Mouse (Mus musculus) hindbrain, embryonic 12.5 days (tissue): Measurements from ENCODE around the gene Mroh8. TPM values are rescaled to one million over a fixed set of nuclear protein-coding genes. Genes with fewer than 3 reads are reported as not detected.
A peak's percentile ranks its signal among the peaks of the same experiment; 100 is the strongest.
"Not testable (repeated sequence)": the region's sequence is repeated elsewhere in the genome, so short reads cannot be mapped to it uniquely, and the experiment has no call there.

ENCODE experiments used
- ATAC-seq: fragments of 200-750 bp; cut with Nextera tagmentation; 2 replicates; pipeline ENCODE4 v1.8.0; 2017; ENCODE audit warnings: moderate TSS enrichment; ENCODE audit not compliant: low FRiP score
- H3K27ac ChIP-seq: fragments of 300-500 bp; sonication (generic); 2 replicates; pipeline ENCODE4 v1.5.1; 2016; ENCODE audit warnings: mild to moderate bottlenecking
- H3K27me3 ChIP-seq: fragments of 300-500 bp; sonication (generic); 2 replicates; pipeline ENCODE4 v1.6.1; 2016; ENCODE audit warnings: mild to moderate bottlenecking
- H3K36me3 ChIP-seq: fragments of 300-500 bp; sonication (generic); 2 replicates; pipeline ENCODE4 v1.6.1; 2016; ENCODE audit warnings: mild to moderate bottlenecking
- H3K4me1 ChIP-seq: fragments of 300-500 bp; sonication (generic); 2 replicates; pipeline ENCODE4 v1.6.1; 2016
- H3K4me2 ChIP-seq: fragments of 300-500 bp; sonication (generic); replicated peaks from 2 replicates; pipeline ENCODE4 v1.6.1; 2016; ENCODE audit warnings: mild to moderate bottlenecking
- H3K4me3 ChIP-seq: fragments of 300-500 bp; sonication (generic); 2 replicates; pipeline ENCODE4 v1.5.1; 2016; ENCODE audit warnings: mild to moderate bottlenecking
- H3K9ac ChIP-seq: fragments of 300-500 bp; sonication (generic); 2 replicates; pipeline ENCODE4 v1.6.1; 2016; ENCODE audit warnings: mild to moderate bottlenecking, moderate library complexity
- H3K9me3 ChIP-seq: fragments of 300-500 bp; sonication (generic); replicated peaks from 2 replicates; pipeline ENCODE4 v1.6.1; 2016; ENCODE audit warnings: mild to moderate bottlenecking
- WGBS: fragments of 180-500 bp; shearing (Covaris S2); methylation state at CpG from one replicate; pipeline ENCODE4 v1.1.7; 2016; 5-methylcytosine and 5-hydroxymethylcytosine counted together
- polyA plus RNA-seq: library from polyadenylated mRNA; unstranded; fragments of >200 nt; fragmentation: Nextera tagmentation; extraction: Ambion mirVana; gene quantifications from 2 replicates; pipeline ENCODE4 v1.2.1, GENCODE M21; 2016

Mroh8 gene
- polyA plus RNA-seq, 1 experiment from 2014 or later: 0.62 TPM

DNA sequence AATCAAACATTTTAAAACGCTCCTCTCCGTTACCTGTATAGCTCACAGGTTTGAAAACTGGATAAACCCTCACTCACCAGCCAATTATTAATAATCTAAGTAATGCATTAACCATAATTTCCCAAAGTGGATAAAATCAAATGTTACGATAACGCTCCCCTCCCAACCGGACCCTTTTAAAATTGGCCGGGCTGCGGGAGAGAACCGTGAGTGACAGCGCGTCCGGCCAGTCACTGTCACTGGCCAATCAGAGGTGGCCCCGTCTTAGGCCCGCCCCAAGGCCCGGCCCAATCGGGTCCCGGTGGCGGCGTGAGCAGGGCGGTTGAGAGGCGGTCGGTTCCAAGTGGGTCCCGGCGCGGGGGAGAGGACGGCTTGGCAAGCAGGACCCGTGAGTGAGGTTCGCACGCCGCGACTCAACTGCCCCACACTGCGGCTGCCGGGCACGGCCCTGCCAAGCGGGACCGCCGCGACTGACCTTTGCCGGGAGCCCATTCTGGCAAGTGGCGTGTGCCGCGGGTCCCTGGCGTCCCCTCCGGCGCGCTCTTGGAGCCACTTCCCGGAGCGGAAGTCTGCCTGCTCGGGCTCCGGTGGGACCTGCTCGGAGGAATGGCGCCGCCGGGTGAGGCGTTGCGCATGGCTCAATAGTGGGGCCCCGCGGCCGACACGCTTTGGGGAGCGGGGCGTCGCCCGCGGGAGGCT, 483 bp downstream of the Mroh8 start, which contains the start of gene Rpn2:
Gene Rpn2, plus strand, starts transcription at position 301 of the 699 bp plus-strand sequence.
- Histone ChIP-seq H3K9me3 (no peaks in the 10 kb centered on the region), H3K4me1 (peaks cover 22% of the 10 kb centered on the region), H3K36me3 (peaks cover 19% of the 10 kb centered on the region), H3K4me2 (peak within 1 kb of the TSS; percentile 75), H3K9ac (peak within 1 kb of the TSS; percentile 94), H3K27ac (peak within 1 kb of the TSS; percentile 87), H3K4me3 (peak within 1 kb of the TSS; percentile 96), H3K27me3 (no peaks in the 10 kb centered on the region)
- ATAC-seq: peak; percentile 100
- under 1% methylated on average over 50 of the region's 64 CpGs for WGBS

DNA sequence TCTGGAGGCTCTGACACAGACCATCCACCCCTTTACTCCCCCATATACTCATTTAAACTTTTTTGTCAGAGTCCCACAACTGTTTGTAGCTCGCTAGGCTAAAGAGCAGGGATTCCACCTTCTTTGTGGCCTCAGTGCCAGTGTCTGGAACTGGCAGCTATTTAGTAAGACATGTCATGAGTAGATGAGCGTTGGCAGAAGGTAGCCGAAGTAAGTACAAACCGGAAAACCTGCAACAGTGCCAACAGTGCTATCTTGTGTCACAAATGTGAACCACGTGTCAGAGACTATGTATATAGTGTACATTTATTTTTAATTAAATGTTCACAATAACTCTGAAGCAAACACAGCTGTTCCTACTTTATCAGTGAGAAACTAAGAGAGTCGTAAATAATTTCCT, 15.5 kb downstream of the Mroh8 start:
- 77% methylated on average over 6 of the region's 6 CpGs for WGBS
- H3K36me3 ChIP-seq: no peaks in the 10 kb centered on the region

DNA sequence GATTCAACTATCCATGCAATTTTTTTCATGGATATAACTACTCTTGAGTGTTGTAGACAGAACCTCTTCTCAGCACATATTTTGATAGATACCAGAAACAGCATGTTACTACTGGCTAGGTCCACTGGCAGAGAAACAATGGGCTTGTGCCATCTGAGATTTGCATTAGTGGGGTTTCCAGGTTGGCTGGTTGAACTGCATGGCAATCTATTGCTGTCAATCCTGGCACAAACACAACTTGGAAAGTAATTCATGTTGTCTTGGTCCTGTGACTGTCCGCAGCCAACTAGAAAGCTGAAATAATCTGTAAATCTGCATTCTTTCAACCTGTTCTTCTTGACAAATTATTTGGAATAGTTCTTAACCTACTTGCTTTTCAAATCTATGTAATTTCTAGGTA, 16.2 kb downstream of the Mroh8 start:
- WGBS: 97% methylated on average over 1 of the region's 1 CpGs
- no peak overlapping the region for H3K4me3 ChIP-seq
- H3K9ac ChIP-seq: no peak overlapping the region
- H3K4me2 ChIP-seq: no peak overlapping the region
- no peaks in the 10 kb centered on the region for H3K9me3 ChIP-seq
- no peak for ATAC-seq
- H3K36me3 ChIP-seq: no peaks in the 10 kb centered on the region
- no peaks in the 10 kb centered on the region for H3K27me3 ChIP-seq
- H3K27ac ChIP-seq: no peak overlapping the region
- H3K4me1 ChIP-seq: no peaks in the 10 kb centered on the region

More for the DNA sequence above, 15.5 kb downstream of the Mroh8 start:
- Histone ChIP-seq H3K4me2 (no peak overlapping the region), H3K27ac (no peak overlapping the region), H3K4me1 (no peaks in the 10 kb centered on the region), H3K9me3 (no peaks in the 10 kb centered on the region), H3K9ac (no peak overlapping the region), H3K4me3 (no peak overlapping the region), H3K27me3 (no peaks in the 10 kb centered on the region)
- no peak for ATAC-seq

DNA sequence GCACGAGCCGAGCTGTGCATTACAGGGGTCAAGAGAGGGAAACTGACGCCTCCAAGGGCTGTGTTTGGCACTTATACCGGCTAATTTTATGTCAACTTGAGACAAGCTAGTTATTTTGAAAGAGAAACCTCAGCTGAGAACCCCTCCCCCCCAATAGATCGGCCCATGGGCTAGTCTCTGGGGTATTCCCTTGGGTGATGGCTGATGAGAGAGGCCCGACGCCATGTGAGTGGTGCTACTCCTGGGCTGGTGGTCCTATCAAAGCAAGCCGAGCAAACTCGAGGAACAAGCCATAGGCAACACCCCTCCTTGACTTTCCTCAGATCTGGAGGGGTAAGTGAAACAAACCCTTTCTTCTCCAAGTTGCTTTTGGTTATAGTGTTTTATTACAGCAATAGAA, 16.8 kb downstream of the Mroh8 start:
- 68% methylated on average over 9 of the region's 9 CpGs for WGBS
- Histone ChIP-seq H3K27me3 (no peaks in the 10 kb centered on the region), H3K4me1 (no peaks in the 10 kb centered on the region), H3K9me3 (no peaks in the 10 kb centered on the region), H3K4me2 (no peak overlapping the region), H3K27ac (no peak overlapping the region), H3K4me3 (no peak overlapping the region), H3K9ac (no peak overlapping the region), H3K36me3 (no peaks in the 10 kb centered on the region)
- no peak for ATAC-seq

DNA sequence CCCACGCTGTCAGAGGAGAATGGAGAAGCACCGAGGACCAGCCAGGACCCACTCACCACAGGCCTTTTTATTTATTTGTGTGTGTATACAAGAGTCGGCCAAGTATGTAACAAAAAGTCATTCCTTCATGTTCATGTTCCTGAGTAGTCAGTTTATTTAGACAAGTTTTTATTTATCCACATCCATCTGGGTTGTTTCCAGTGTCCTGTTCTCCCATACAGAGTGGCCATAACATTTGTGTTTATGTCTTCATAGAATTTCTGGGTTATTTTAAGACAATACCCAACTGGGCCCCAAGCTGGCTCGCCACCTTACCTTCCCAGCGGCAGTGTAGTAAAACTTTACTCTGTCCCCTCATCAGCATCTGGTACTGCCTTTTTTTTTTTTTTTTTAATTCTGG, 17.4 kb downstream of the Mroh8 start:
- H3K27me3 ChIP-seq: no peaks in the 10 kb centered on the region
- whole genome bisulfite sequencing: 89% methylated on average over 5 of the region's 5 CpGs
- no peaks in the 10 kb centered on the region for H3K9me3 ChIP-seq

DNA sequence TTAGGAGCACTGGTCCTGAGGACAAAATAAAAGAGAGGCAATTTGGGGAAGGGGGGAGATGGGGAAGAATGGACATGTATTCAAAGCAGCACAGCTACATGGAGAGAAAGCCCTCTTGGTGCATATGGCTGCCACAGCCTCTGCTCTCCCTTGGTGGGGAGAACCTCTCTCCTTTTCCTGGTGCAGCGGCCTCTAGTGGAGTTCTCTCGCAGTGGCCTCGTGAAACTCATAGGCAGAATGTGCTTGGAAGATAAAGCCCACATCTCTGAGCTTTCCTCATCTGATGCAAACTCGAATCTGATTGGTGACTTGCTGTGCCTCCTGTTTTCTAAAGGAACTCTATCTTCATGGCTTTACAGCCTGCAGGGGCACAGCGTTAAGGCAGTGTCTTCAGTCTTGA, 19.6 kb downstream of the Mroh8 start:
- ATAC-seq: no peak
- no peaks in the 10 kb centered on the region for H3K9me3 ChIP-seq
- H3K27ac ChIP-seq: no peak overlapping the region
- no peak overlapping the region for H3K4me3 ChIP-seq
- no peak overlapping the region for H3K9ac ChIP-seq
- H3K36me3 ChIP-seq: no peaks in the 10 kb centered on the region
- H3K27me3 ChIP-seq: no peaks in the 10 kb centered on the region
- H3K4me2 ChIP-seq: no peak overlapping the region
- no peaks in the 10 kb centered on the region for H3K4me1 ChIP-seq
- 7% methylated on average over 5 of the region's 5 CpGs for WGBS

More for the DNA sequence above, 17.4 kb downstream of the Mroh8 start:
- H3K9ac ChIP-seq: no peak overlapping the region
- no peak overlapping the region for H3K4me2 ChIP-seq
- ATAC-seq: no peak
- H3K27ac ChIP-seq: no peak overlapping the region
- no peaks in the 10 kb centered on the region for H3K36me3 ChIP-seq
- H3K4me3 ChIP-seq: no peak overlapping the region
- no peaks in the 10 kb centered on the region for H3K4me1 ChIP-seq

DNA sequence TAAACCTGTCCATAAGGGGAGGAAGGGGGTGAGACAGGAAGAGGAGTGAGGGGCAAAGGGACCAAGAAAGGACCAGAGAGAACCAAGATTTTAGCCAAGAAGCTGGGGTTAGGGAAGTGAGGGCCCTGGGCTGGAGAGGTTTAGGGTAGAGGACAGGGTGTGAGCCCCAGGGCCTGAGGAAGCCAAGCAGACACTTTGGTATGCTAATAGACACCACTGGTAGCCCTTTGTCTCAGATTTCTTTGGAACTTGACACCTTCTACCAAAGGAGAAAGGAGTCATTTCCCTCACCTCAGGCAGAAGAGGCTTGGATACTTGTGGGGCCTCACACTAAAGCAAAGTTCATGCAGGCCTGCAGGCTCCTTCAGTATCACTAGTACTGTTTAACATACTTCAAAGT, 31.2 kb downstream of the Mroh8 start:
- ATAC-seq: no peak
- Histone ChIP-seq H3K36me3 (no peaks in the 10 kb centered on the region), H3K4me2 (no peak overlapping the region), H3K9me3 (no peaks in the 10 kb centered on the region), H3K27me3 (no peaks in the 10 kb centered on the region), H3K27ac (no peak overlapping the region), H3K4me3 (no peak overlapping the region), H3K9ac (no peak overlapping the region), H3K4me1 (no peaks in the 10 kb centered on the region)

DNA sequence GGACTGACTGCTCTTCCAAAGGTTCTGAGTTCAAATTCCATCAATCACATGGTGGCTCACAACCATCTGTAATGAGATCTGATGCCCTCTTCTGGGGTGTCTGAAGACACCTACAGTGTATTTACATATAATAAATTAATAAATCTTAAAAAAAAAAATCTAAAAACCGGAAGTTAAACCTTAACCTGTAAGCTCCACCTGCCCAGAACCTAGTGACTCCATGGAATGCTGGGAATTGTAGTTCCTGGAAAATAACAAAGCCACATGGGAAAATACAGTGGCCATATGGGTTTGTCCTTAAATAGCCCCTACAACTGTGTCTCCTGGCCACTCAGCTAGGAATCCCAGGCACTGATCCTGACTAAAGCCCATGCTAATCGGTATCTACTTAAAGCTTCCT, 33.7 kb downstream of the Mroh8 start:
- H3K36me3 ChIP-seq: no peaks in the 10 kb centered on the region
- no peak overlapping the region for H3K27ac ChIP-seq
- H3K9me3 ChIP-seq: no peaks in the 10 kb centered on the region
- no peak overlapping the region for H3K9ac ChIP-seq
- WGBS: 79% methylated on average over 2 of the region's 2 CpGs
- H3K4me3 ChIP-seq: no peak overlapping the region
- no peak overlapping the region for H3K4me2 ChIP-seq
- no peaks in the 10 kb centered on the region for H3K27me3 ChIP-seq
- no peak for ATAC-seq
- no peaks in the 10 kb centered on the region for H3K4me1 ChIP-seq

DNA sequence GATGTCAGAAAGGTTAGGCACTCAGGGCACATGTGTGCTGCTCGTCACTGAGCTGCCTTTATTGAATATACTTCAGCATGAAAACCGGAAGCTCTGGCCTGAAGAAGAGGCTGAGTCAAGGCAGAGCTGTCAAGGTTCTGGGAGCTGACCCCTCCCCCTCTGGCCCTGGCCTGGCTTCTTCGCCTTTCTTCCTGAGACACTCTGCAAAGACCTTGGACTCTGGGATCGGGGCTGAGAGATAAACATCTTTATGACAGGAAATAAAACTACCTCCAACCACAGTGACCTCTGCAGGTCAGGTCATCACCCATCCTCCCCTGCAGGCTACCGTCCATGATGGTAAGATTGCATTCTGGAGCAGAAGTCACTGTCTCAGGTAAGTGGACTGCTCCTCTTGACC, 34.3 kb downstream of the Mroh8 start:
- Histone ChIP-seq H3K27ac (no peak overlapping the region), H3K4me1 (no peaks in the 10 kb centered on the region), H3K4me2 (no peak overlapping the region), H3K9ac (no peak overlapping the region), H3K27me3 (no peaks in the 10 kb centered on the region), H3K36me3 (no peaks in the 10 kb centered on the region), H3K9me3 (no peaks in the 10 kb centered on the region), H3K4me3 (no peak overlapping the region)
- no peak for ATAC-seq
- WGBS: 63% methylated on average over 5 of the region's 5 CpGs

DNA sequence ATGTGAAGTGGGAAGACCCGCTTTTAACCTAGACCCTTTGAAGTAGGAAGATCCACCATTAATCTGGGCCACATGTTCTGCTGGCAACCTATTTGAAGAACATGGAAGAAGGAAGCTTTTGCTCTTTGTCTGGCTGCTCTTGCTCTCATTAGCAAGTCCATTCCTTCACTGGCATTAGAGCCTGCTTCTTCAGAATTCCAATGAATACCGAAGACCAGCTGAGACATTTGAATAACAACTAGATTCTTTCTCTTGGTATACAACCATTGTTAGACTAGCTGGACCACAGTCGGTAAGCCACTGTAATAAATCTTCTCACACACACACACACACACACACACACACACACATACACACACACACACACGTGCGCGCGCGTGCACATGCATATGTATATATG, 43.4 kb downstream of the Mroh8 start:
- no peak overlapping the region for H3K9ac ChIP-seq
- ATAC-seq: no peak
- H3K4me3 ChIP-seq: no peak overlapping the region
- H3K27me3 ChIP-seq: no peaks in the 10 kb centered on the region
- no peak overlapping the region for H3K27ac ChIP-seq
- H3K4me1 ChIP-seq: no peaks in the 10 kb centered on the region
- H3K4me2 ChIP-seq: no peak overlapping the region
- H3K9me3 ChIP-seq: no peaks in the 10 kb centered on the region
- 82% methylated on average over 8 of the region's 8 CpGs for WGBS
- H3K36me3 ChIP-seq: no peaks in the 10 kb centered on the region

DNA sequence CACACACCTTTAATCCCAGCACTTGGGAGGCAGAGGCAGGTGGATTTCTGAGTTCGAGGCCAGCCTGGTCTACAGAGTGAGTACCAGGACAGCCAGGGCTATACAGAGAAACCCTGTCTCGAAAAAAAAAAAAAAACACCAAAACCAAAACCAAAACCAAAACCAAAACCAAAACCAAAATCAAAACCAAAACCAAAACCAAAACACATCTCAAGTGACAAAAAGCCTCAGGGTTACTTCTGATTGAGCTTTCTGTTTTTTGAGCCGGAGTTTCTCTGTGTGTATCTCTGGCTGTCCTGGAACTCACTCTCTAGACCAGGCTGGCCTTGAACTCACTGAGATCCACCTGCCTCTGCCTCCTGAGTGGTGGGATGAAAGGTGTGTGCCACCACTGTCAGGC, 57.4 kb downstream of the Mroh8 start:
- H3K4me2 ChIP-seq, H3K36me3 ChIP-seq, H3K27me3 ChIP-seq, H3K27ac ChIP-seq, ATAC-seq, H3K9ac ChIP-seq, H3K4me1 ChIP-seq, H3K4me3 ChIP-seq, H3K9me3 ChIP-seq: not testable (repeated sequence)
- 79% methylated on average over 3 of the region's 3 CpGs for WGBS

DNA sequence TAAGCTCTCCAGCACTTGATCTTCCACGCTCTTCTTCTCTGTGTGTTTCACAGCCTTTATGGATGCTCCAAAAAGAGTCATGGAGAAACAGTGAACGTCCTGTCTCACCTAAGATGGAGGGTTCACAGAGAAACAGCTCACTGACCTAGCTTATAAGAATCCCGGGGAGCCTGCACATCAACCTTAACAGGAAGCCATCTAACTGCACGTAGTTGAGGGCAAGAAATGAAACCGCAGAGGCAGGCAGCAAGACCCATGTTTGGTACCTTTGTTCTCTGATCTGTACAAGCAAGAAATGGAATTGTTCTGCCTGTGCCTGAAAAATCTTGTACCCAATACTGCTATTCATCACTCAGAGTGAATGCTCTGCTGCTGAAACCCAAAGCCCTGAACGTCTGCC, 59.2 kb downstream of the Mroh8 start:
- no peak overlapping the region for H3K9ac ChIP-seq
- no peak overlapping the region for H3K4me3 ChIP-seq
- ATAC-seq: no peak
- 78% methylated on average over 6 of the region's 6 CpGs for WGBS
- H3K27ac ChIP-seq: no peak overlapping the region
- no peak overlapping the region for H3K4me2 ChIP-seq
- no peaks in the 10 kb centered on the region for H3K4me1 ChIP-seq
- H3K27me3 ChIP-seq: no peaks in the 10 kb centered on the region
- no peaks in the 10 kb centered on the region for H3K9me3 ChIP-seq
- H3K36me3 ChIP-seq: no peaks in the 10 kb centered on the region

DNA sequence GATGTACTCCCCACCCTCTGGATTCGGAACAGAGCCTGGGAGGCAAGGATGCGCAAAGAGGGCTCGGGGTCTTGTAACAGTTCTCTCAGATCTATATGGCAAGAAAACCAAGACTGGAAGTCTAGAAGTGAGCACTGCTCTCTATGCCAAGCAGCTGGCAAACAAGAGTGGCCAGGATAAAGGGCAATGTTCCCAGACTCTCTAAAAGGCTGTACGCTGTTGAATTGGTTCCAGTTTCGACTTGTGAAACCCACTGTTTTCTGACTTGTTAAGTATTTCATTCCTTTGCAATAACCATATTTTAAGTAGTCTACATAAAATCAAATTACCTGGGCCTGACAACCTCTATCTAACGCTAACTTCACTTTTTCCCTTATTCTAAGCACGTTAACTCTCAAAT, 67.6 kb downstream of the Mroh8 start:
- Histone ChIP-seq H3K9me3 (0 out of 2 replicates have a peak, but pooled peaks cover 3% of the 10 kb centered on the region), H3K4me3 (no peak overlapping the region), H3K27ac (no peak overlapping the region), H3K36me3 (no peaks in the 10 kb centered on the region), H3K27me3 (no peaks in the 10 kb centered on the region), H3K4me2 (no peak overlapping the region), H3K9ac (no peak overlapping the region), H3K4me1 (no peaks in the 10 kb centered on the region)
- 96% methylated on average over 7 of the region's 7 CpGs for WGBS
- no peak for ATAC-seq
